In genomic region chr10:57448051-57448716, GRCm38 (mm10) we compare ENCODE assay signal across 8 mouse cellular contexts. TPM values are rescaled to one million over a fixed set of nuclear protein-coding genes. Genes with fewer than 3 reads are reported as not detected.
DNase-seq lines count a peak whose midpoint lies in the region; ATAC-seq lines count a peak whose summit lies in the region.

No protein-coding gene starts in this region.

- ATAC-seq in activated CD4-positive, CD25-positive, alpha-beta regulatory T cell, adult 4 months: peak; percentile 94

- peak; percentile 84 to 91 for DNase-seq in cerebellum, postnatal 25 days
- peak; percentile 76 to 81 for DNase-seq in frontal cortex, postnatal 25 days (ENCODE audit: low spot score in 2 of 2)
- peak; percentile 67 for DNase-seq in hindlimb bud, embryonic 11.5 days (ENCODE audit: extremely low spot score, low read depth, low spot score)
- peak; percentile 81 to 82 for DNase-seq in left cerebral cortex, adult 18-20 months (ENCODE audit: low spot score in 2 of 2)
- DNase-seq in lung, postnatal 4 days: peak; percentile 58 to 77
- DNase-seq in right cerebral cortex, postnatal 10 days (ENCODE audit: low spot score in 2 of 2): peak; percentile 83 to 88
- DNase-seq in yolk sac, embryonic 10.5 days (ENCODE audit: low spot score): no peak

RNA-seq across cellular contexts. Expression of gene Hsf2, which starts 38.0 kb away (rescaled TPM):
- 10 to 100 TPM; 12.6 to 15.9 TPM for polyA plus RNA-seq in activated CD4-positive, CD25-positive, alpha-beta regulatory T cell, adult 4 months (2017; shearing (Covaris generic))
- total RNA-seq in left cerebral cortex, adult 18-20 months (2021): 10 to 100 TPM; 27.3 to 30.4 TPM
